Mouse (Mus musculus) cortical plate, adult 2 months (tissue): ENCODE results near the gene Aup1.

Experiments used
- CTCF ChIP-seq: fragments of 200-500 bp; IDR thresholded peaks from 2 replicates; pipeline ENCODE4 v1.5.1; 2011; ENCODE audit warnings: mild to moderate bottlenecking, control low read depth, low read length; ENCODE audit not compliant: insufficient read depth; ENCODE audit errors: extremely low read depth
- POLR2A ChIP-seq: fragments of 200-500 bp; IDR thresholded peaks from 2 replicates; pipeline ENCODE4 v1.6.1; 2011; ENCODE audit warnings: mild to moderate bottlenecking, low read length, control low read depth; ENCODE audit not compliant: insufficient read depth; ENCODE audit errors: extremely low read depth

DNA sequence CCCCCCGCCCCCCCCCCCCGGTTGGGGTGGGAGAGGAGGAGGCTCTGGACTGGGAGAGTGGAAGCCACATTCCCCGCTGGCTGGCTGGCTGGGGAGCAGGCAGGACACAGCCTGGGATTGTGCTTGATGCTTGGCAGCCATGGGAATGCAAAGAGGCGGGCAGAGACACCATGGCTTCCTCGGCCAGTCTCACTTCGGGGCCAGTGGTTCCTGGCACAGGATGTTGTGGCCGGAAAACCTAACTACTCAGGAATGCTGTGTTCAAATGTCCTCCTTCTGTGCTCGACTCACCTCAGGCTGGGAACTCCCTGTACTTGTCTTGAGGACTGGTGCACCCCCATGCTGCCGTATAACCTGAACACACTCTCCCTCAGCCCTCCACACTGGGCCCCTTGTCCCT lies 26.6 kb upstream of the Aup1 start:
- no peak for TF ChIP-seq POLR2A
- no peak for TF ChIP-seq CTCF
